Mouse (Mus musculus): ENCODE measurements around the gene Sipa1l1. TPM values are rescaled to one million over a fixed set of nuclear protein-coding genes. Genes with fewer than 3 reads are reported as not detected.
A peak's percentile ranks its signal among the peaks of the same experiment; 100 is the strongest.
"Not testable (repeated sequence)": the region's sequence is repeated elsewhere in the genome, so short reads cannot be mapped to it uniquely, and the experiment has no call there.

Gene Sipa1l1
- polyA plus RNA-seq, 1 experiment = 34.0 TPM

DNA sequence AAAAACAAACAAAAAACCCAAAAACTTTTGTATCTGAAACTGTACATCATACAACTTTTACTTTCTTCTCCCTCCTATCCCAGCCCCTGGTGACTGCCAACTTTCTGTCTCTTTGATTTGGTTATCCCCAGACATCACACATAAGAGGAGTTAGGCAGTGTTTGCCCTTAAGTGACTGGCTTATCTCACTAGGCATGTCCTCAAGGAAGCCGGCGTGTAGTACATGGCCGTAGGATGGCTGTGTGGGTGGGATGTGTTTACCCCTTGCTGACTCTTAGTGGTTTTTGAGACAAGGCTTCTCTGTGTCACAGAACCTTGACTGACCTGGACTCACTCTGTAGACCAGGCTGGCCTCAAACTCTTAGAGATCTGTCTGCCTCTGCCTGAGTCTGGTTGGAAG, 6.6 kb downstream of the Sipa1l1 start:
- TF ChIP-seq CTCF (conservative IDR thresholded peaks at IDR 0.05; ENCODE audit: insufficient read depth, insufficient read length, low read depth, low read length) (no peak), POLR2A (IDR thresholded peaks at IDR 0.05; ENCODE audit: low read depth, low read length) (no peak)
- no peak overlapping the region for H3K4me3 ChIP-seq (ENCODE audit: insufficient read depth, low read depth, low read length)
- H3K27ac ChIP-seq (ENCODE audit: insufficient read depth, low read depth, low read length) = no peak overlapping the region
- no peaks in the 10 kb centered on the region for H3K36me3 ChIP-seq (ENCODE audit: control insufficient read depth, insufficient read depth, low read length)
- H3K27me3 ChIP-seq (replicated peaks; ENCODE audit: control insufficient read depth, insufficient read depth, low read length) = no peaks in the 10 kb centered on the region
- WGBS = 81% methylated on average over 3 of the region's 3 CpGs
- peaks cover 6% of the 10 kb centered on the region; the same call in 1 of the 2 replicates for H3K4me1 ChIP-seq (ENCODE audit: control insufficient read depth, insufficient read depth, low read length)
- DNase-seq = no peak

DNA sequence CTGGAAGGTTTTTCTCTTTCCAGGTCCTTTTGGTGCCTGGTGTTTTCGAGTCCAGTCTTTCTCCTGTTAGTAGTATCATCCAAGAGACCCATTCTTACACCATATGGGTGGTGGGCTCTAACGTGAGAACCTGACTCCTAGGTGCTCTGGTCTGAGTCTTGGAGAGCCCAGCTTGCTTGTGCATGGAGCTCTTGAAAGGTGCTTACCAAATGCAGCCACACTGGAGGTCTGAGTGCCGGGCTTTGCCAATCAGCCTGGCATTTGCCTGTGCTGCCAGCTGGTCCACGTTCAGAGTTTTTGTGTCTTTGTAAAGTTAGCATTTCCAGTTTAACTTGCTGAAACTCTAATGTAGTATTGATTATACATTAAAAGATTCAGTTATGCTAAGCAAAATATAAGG, 9.5 kb downstream of the Sipa1l1 start:
- H3K27me3 ChIP-seq (replicated peaks; ENCODE audit: control insufficient read depth, insufficient read depth, low read length) = no peaks in the 10 kb centered on the region
- 55% methylated on average over 4 of the region's 4 CpGs for WGBS
- no peaks in the 10 kb centered on the region for H3K4me1 ChIP-seq (ENCODE audit: control insufficient read depth, insufficient read depth, low read length)
- no peak for DNase-seq
- peaks cover 2% of the 10 kb centered on the region; the same call in 1 of the 2 replicates for H3K36me3 ChIP-seq (ENCODE audit: control insufficient read depth, insufficient read depth, low read length)
- H3K4me3 ChIP-seq (ENCODE audit: insufficient read depth, low read depth, low read length) = no peak overlapping the region
- H3K27ac ChIP-seq (ENCODE audit: insufficient read depth, low read depth, low read length) = no peak overlapping the region
- no peak for TF ChIP-seq POLR2A (IDR thresholded peaks at IDR 0.05; ENCODE audit: low read depth, low read length)
- no peak for TF ChIP-seq CTCF (conservative IDR thresholded peaks at IDR 0.05; ENCODE audit: insufficient read depth, insufficient read length, low read depth, low read length)

DNA sequence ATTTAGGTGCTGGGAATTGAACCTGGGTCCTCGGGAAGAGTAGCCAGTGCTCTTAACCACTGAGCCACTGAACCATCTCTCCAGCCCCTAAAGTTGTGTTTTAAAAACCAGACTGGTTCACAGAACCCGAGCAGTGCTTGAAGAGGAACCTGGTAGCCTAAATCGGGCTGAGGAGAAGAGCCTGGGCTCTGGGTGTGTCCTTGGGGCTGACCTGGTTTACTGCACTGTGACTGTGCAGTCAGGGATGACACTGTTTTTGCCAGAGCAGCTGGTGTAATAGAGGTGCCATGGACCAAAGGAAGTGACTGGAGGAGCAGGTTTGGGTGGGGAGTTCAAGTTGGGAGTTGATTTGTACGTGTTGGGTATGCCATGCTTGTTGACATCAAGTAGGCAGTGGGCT, 10.5 kb downstream of the Sipa1l1 start:
- WGBS = 78% methylated on average over 4 of the region's 4 CpGs
- DNase-seq = no peak
- H3K27me3 ChIP-seq (replicated peaks; ENCODE audit: control insufficient read depth, insufficient read depth, low read length) = no peaks in the 10 kb centered on the region
- TF ChIP-seq CTCF (conservative IDR thresholded peaks at IDR 0.05; ENCODE audit: insufficient read depth, insufficient read length, low read depth, low read length) (no peak), POLR2A (IDR thresholded peaks at IDR 0.05; ENCODE audit: low read depth, low read length) (no peak)
- peaks cover 2% of the 10 kb centered on the region; the same call in 1 of the 2 replicates for H3K36me3 ChIP-seq (ENCODE audit: control insufficient read depth, insufficient read depth, low read length)
- H3K27ac ChIP-seq (ENCODE audit: insufficient read depth, low read depth, low read length) = no peak overlapping the region
- H3K4me1 ChIP-seq (ENCODE audit: control insufficient read depth, insufficient read depth, low read length) = no peaks in the 10 kb centered on the region
- H3K4me3 ChIP-seq (ENCODE audit: insufficient read depth, low read depth, low read length) = no peak overlapping the region

DNA sequence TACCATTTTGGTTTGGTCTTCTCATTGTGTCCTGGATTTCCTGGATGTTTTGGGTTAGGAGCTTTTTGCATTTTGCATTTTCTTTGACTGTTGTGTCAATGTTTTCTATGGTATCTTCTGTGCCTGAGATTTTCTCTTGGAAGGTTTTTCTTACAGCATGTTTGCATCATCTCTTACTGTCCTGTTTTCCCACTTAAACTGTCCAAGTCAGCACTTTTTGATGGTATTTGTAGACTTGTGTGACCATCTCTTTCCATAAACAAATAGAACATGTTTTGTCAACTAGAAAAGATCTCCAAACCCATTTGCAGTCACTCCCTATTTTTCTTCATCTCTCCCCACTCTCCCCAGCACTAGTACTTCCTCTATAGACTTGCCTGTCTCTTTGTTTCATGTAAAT, 17.0 kb downstream of the Sipa1l1 start:
- not testable (repeated sequence) for H3K4me3 ChIP-seq (ENCODE audit: insufficient read depth, low read depth, low read length); H3K27ac ChIP-seq (ENCODE audit: insufficient read depth, low read depth, low read length); H3K36me3 ChIP-seq (ENCODE audit: control insufficient read depth, insufficient read depth, low read length); DNase-seq; H3K27me3 ChIP-seq (replicated peaks; ENCODE audit: control insufficient read depth, insufficient read depth, low read length)
- H3K4me1 ChIP-seq (ENCODE audit: control insufficient read depth, insufficient read depth, low read length) = peaks cover 22% of the 10 kb centered on the region

DNA sequence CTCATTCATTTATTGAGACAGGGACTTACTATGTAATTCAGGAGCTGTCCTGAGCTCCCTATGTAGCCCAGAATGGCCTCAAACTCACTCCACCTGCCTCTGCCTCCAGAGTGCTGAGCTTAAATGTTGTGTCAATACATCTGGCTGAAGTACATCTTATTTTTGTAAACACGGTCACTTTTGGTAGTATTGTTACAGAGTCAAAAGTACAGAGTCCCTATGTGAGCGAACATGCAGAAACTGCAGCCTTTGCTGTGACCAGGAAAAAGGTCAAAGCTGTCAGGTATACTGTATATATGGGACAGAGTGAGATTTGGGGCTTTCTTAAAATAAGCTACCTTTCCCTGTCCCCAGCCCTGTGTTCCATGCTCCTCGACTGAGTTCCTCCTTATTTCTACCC, 17.6 kb downstream of the Sipa1l1 start:
- TF ChIP-seq POLR2A (IDR thresholded peaks at IDR 0.05; ENCODE audit: low read depth, low read length) = no peak
- no peak for TF ChIP-seq CTCF (conservative IDR thresholded peaks at IDR 0.05; ENCODE audit: insufficient read depth, insufficient read length, low read depth, low read length)
- no peak for DNase-seq
- Histone ChIP-seq H3K4me3 (ENCODE audit: insufficient read depth, low read depth, low read length) (no peak overlapping the region), H3K36me3 (ENCODE audit: control insufficient read depth, insufficient read depth, low read length) (no peaks in the 10 kb centered on the region), H3K27me3 (replicated peaks; ENCODE audit: control insufficient read depth, insufficient read depth, low read length) (no peaks in the 10 kb centered on the region), H3K27ac (ENCODE audit: insufficient read depth, low read depth, low read length) (no peak overlapping the region), H3K4me1 (ENCODE audit: control insufficient read depth, insufficient read depth, low read length) (peaks cover 22% of the 10 kb centered on the region)
- WGBS = 48% methylated on average over 3 of the region's 3 CpGs

DNA sequence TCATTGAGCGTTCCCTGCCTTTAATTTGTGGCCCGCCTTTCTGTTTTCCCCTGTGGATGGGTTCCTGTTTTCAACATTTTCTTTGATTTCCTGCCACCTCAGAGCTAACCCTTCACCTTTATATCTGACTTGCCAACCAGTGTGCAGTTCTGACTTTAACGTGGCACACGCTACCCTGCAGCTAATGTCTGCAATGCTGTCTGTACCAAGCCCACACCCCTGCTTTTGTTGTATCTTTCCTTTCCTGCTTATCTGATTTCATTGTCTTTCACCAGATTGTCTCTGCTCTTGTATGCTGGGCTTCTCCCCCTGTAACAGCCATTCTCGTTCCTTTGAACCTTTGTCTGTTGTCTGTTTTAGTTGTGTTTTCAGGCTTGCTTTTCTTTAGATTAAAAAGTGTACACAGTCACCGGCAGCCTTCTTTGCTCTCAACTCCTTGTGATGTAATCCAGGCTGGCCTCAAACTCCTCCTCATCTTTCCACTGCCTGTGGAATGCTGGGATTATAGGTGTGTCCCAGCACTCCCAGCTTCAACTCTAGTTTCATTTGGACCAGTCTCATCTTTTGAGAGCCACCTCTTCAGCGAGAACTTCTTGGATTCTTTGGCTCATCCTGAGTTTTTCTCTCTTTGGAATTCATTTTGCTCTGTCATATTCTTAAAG, 18.2 kb downstream of the Sipa1l1 start:
- Histone ChIP-seq H3K4me3 (ENCODE audit: insufficient read depth, low read depth, low read length) (no peak overlapping the region), H3K27ac (ENCODE audit: insufficient read depth, low read depth, low read length) (0 out of 2 replicates have a peak overlapping the region, but pooled peaks have one; percentile 16), H3K36me3 (ENCODE audit: control insufficient read depth, insufficient read depth, low read length) (no peaks in the 10 kb centered on the region), H3K27me3 (replicated peaks; ENCODE audit: control insufficient read depth, insufficient read depth, low read length) (no peaks in the 10 kb centered on the region), H3K4me1 (ENCODE audit: control insufficient read depth, insufficient read depth, low read length) (peaks cover 24% of the 10 kb centered on the region)
- no peak for DNase-seq
- 44% methylated on average over 7 of the region's 7 CpGs for WGBS
- TF ChIP-seq POLR2A (IDR thresholded peaks at IDR 0.05; ENCODE audit: low read depth, low read length) (no peak), CTCF (conservative IDR thresholded peaks at IDR 0.05; ENCODE audit: insufficient read depth, insufficient read length, low read depth, low read length) (no peak)

DNA sequence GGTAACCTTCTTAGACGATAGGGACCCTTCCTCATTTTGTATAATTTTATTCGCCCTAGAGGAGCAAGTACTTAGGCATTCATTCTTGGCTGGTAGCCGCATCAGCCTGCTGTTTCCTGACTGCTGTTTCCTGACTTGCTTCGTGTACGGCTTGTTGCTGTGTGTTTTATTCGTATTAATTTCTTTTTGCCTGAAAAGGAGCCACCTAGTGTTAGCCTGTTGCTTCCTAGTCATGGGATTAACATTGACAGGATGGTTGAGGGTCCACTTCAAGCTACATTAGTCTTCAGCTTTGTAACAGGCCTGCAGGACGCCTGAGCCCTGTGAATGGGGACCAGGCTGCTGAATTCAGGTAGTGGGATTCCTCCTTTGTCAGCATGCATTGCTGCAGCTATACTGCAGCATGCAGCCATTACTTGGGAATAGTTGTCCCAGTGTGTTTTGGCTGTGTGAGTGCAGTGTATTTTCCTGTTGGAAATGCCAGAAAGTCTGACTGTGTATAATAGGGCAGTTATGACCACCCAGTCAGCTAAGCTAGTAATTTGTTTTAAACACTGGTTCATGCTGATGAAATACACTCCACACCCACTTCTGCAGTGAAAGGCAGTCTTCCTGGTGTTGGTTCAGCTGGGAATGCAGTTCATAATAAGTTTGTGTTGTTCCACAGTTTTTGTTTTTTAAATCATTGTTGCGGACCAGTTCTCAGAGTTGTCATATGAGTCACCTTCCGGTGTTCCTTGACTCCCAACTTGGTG, 19.4 kb downstream of the Sipa1l1 start:
- H3K27me3 ChIP-seq (replicated peaks; ENCODE audit: control insufficient read depth, insufficient read depth, low read length) = no peaks in the 10 kb centered on the region
- no peak overlapping the region for H3K27ac ChIP-seq (ENCODE audit: insufficient read depth, low read depth, low read length)
- no peaks in the 10 kb centered on the region for H3K36me3 ChIP-seq (ENCODE audit: control insufficient read depth, insufficient read depth, low read length)
- TF ChIP-seq POLR2A (IDR thresholded peaks at IDR 0.05; ENCODE audit: low read depth, low read length) = no peak
- TF ChIP-seq CTCF (conservative IDR thresholded peaks at IDR 0.05; ENCODE audit: insufficient read depth, insufficient read length, low read depth, low read length) = no peak
- WGBS = 52% methylated on average over 9 of the region's 9 CpGs
- no peak overlapping the region for H3K4me3 ChIP-seq (ENCODE audit: insufficient read depth, low read depth, low read length)
- H3K4me1 ChIP-seq (ENCODE audit: control insufficient read depth, insufficient read depth, low read length) = peaks cover 30% of the 10 kb centered on the region
- DNase-seq = no peak

All from kidney, adult 2 months (tissue).